Mouse (Mus musculus): Measurements from ENCODE around the gene AI182371. TPM values are rescaled to one million over a fixed set of nuclear protein-coding genes. Genes with fewer than 3 reads are reported as not detected.

The AI182371 gene
- total RNA-seq (2021), result under 1 TPM; 0.16 to 0.21 TPM

GRCm38 (mm10) chr2:35101443-35101842 is at the start of gene AI182371:
Gene AI182371 (minus strand): TSS chr2:35101543.
- no peak for DNase-seq

- DNase-seq, result no peak
Observed at GRCm38 (mm10) chr2:35148806-35149205, 47.5 kb upstream of the AI182371 start.

- no peak for DNase-seq
Observed at GRCm38 (mm10) chr2:35141673-35142072, 40.3 kb upstream of the AI182371 start.

GRCm38 (mm10) chr2:35138576-35138975 is 37.2 kb upstream of the AI182371 start:
- DNase-seq, result no peak

- no peak for DNase-seq
Observed at GRCm38 (mm10) chr2:35133891-35134290, 32.5 kb upstream of the AI182371 start.

GRCm38 (mm10) chr2:35132662-35133055 is 31.3 kb upstream of the AI182371 start:
- no peak for DNase-seq

- peak; percentile 98 for DNase-seq
Observed at GRCm38 (mm10) chr2:35131991-35132661, 30.8 kb upstream of the AI182371 start.

GRCm38 (mm10) chr2:35131491-35131890 is 30.1 kb upstream of the AI182371 start:
- DNase-seq, result no peak

- no peak for DNase-seq
Observed at GRCm38 (mm10) chr2:35124716-35125115, 23.4 kb upstream of the AI182371 start.

GRCm38 (mm10) chr2:35110521-35110920 is 9.2 kb upstream of the AI182371 start:
- DNase-seq, result no peak

GRCm38 (mm10) chr2:35109924-35110304 is 8.6 kb upstream of the AI182371 start:
- DNase-seq, result no peak

- DNase-seq, result peak; percentile 96
Observed at GRCm38 (mm10) chr2:35109141-35109923, 8.0 kb upstream of the AI182371 start, which contains the start of gene Cntrl. Gene Cntrl (plus strand): TSS chr2:35109492.

- DNase-seq, result peak; percentile 43
Observed at GRCm38 (mm10) chr2:35108712-35109111, 7.4 kb upstream of the AI182371 start.

- peak; percentile 37 for DNase-seq
Observed at GRCm38 (mm10) chr2:35107984-35108635, 6.8 kb upstream of the AI182371 start.

GRCm38 (mm10) chr2:35104843-35105242 is 3.5 kb upstream of the AI182371 start:
- DNase-seq, result no peak

- DNase-seq, result no peak
Observed at GRCm38 (mm10) chr2:35103558-35103957, 2.2 kb upstream of the AI182371 start.

- DNase-seq, result no peak
Observed at GRCm38 (mm10) chr2:35102777-35103176, 1.4 kb upstream of the AI182371 start.

GRCm38 (mm10) chr2:35100529-35100928 is 814 bp downstream of the AI182371 start:
- DNase-seq, result no peak

- no peak for DNase-seq
Observed at GRCm38 (mm10) chr2:35087418-35087817, 13.9 kb downstream of the AI182371 start.

GRCm38 (mm10) chr2:35079166-35079565 is 22.2 kb downstream of the AI182371 start:
- DNase-seq, result no peak

GRCm38 (mm10) chr2:35074328-35074727 is 27.0 kb downstream of the AI182371 start:
- DNase-seq, result no peak

- no peak for DNase-seq
Observed at GRCm38 (mm10) chr2:35072547-35072946, 28.8 kb downstream of the AI182371 start.

- DNase-seq, result no peak
Observed at GRCm38 (mm10) chr2:35070275-35070674, 31.1 kb downstream of the AI182371 start.

All from heart, postnatal 4 days (tissue).